ENCODE assay signal across 10 mouse cellular contexts in the genomic region with DNA sequence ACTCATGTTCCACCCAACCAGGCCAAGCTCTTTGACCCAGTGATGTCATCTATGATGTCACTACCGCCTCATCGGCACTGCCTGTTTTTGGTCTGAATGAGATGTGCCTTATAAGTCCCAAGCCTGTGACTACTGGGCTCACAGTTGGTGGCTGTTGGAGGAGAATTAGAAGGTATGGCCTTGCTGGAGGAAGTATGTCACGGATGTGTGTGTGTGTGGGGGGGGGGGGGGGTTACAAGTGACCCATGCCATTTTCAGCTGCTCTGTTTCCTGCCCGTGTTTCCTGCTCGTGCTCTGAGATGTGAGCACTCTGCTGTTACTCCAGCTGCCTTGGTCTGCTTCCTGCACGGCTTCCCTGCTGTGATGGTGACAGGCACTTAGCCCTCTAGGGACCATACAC. TPM values are rescaled to one million over a fixed set of nuclear protein-coding genes. Genes with fewer than 3 reads are reported as not detected.
DNase-seq lines count a peak whose midpoint lies in the region; ATAC-seq and TF ChIP-seq lines count a peak whose summit lies in the region.
"Had no signal": no experiment of that assay in that cellular context is flagged by ENCODE, and none has a peak within 500 bp of the region (broad histone marks: within the 10 kb centered on the region; RNA-seq: fewer than 3 reads in every experiment).

No protein-coding gene starts in this region.

- peaks cover 0 to 3% of the 10 kb centered on the region in 2 experiments; a peak in 2 of 4 replicates for H3K4me1 ChIP-seq in ES-E14 (ENCODE audit: control insufficient read depth in 2 of 2, insufficient read depth in 2 of 2, low read length in 2 of 2, poor library complexity in 1 of 2)
- H3K4me1 ChIP-seq in hindbrain, postnatal 0 days (ENCODE audit: insufficient read depth, low read length), result no peaks in the 10 kb centered on the region

- DNase-seq in heart, adult 18-20 months, result peak; percentile 30 to 44
- DNase-seq in heart, postnatal 4 days, result no peak
- peak; percentile 21 for DNase-seq in ES-E14 (ENCODE audit: low read depth, low spot score)
- peak; percentile 41 for DNase-seq in kidney, postnatal 14 days
- no peak for DNase-seq in hindbrain, postnatal 0 days (ENCODE audit: low spot score)
- DNase-seq in layer of hippocampus, adult 9-11 months, result no peak
- DNase-seq in gastrocnemius, postnatal 4 days (ENCODE audit: low spot score in 2 of 2), result no peak

- no peaks in the 10 kb centered on the region for H3K9me3 ChIP-seq in ES-E14 (ENCODE audit: control insufficient read depth, insufficient read depth, low read depth, low read length)
- H3K9me3 ChIP-seq in hindbrain, postnatal 0 days (ENCODE audit: low read length), result no peaks in the 10 kb centered on the region
- H3K9me3 ChIP-seq: midbrain, embryonic 12.5 days had no signal

- no peak overlapping the region for H3K9ac ChIP-seq in ES-E14 (ENCODE audit: insufficient read depth, low read depth, low read length, poor library complexity, severe bottlenecking)
- H3K9ac ChIP-seq in hindbrain, postnatal 0 days (replicated peaks; ENCODE audit: low read length), result no peak overlapping the region
- H3K9ac ChIP-seq: midbrain, embryonic 12.5 days had no signal

- ATAC-seq in neutrophil, adult 5-6 weeks (ENCODE audit: extremely low read depth, insufficient number of reproducible peaks, low FRiP score, poor library complexity, severe bottlenecking), result peak; percentile 86
- ATAC-seq in hindbrain, postnatal 0 days, result no peak

- H3K4me2 ChIP-seq in hindbrain, postnatal 0 days (ENCODE audit: low read depth, low read length), result no peak overlapping the region
- H3K4me2 ChIP-seq: midbrain, embryonic 12.5 days had no signal

- in situ Hi-C loops in ES-E14 (cut with MboI; ENCODE audit: low sequenced_read_pairs in 2 of 2, unreplicated experiment in 2 of 2), result no loop called here

- H3K4me3 ChIP-seq in ES-E14 (ENCODE audit: insufficient read depth in 1 of 2, low read depth in 1 of 2, low read length in 2 of 2, poor library complexity in 1 of 2, severe bottlenecking in 1 of 2), result 0 out of 4 replicates have a peak overlapping the region, but pooled peaks of 1 of the 2 experiments have one; percentile 21
- H3K4me3 ChIP-seq in hindbrain, postnatal 0 days (ENCODE audit: low read length), result no peak overlapping the region
- H3K4me3 ChIP-seq: erythroblast, embryonic 14.5 days; midbrain, embryonic 12.5 days had no signal

- WGBS in hindbrain, postnatal 0 days, result 89% methylated on average over 6 of the region's 6 CpGs

- no peaks in the 10 kb centered on the region for H3K27me3 ChIP-seq in hindbrain, postnatal 0 days (ENCODE audit: insufficient read depth, low read length)

- no peak overlapping the region for H3K27ac ChIP-seq in ES-E14 (ENCODE audit: insufficient read depth, low read depth, low read length, poor library complexity, severe bottlenecking)
- H3K27ac ChIP-seq in hindbrain, postnatal 0 days, result no peak overlapping the region
- H3K27ac ChIP-seq: midbrain, embryonic 12.5 days had no signal

- H3K36me3 ChIP-seq in ES-E14 (ENCODE audit: control insufficient read depth, insufficient read depth, low read length, poor library complexity, severe bottlenecking), result no peaks in the 10 kb centered on the region
- no peaks in the 10 kb centered on the region for H3K36me3 ChIP-seq in hindbrain, postnatal 0 days (ENCODE audit: insufficient read depth, low read length)
- H3K36me3 ChIP-seq: midbrain, embryonic 12.5 days had no signal

- TF ChIP-seq CTCF in hindbrain, postnatal 0 days (IDR thresholded peaks at IDR 0.05; ENCODE audit: low read depth), result no peak

TF ChIP-seq in ES-E14, 5 proteins besides CTCF, POLR2A, EP300 and RAD21:
- TF ChIP-seq ZC3H11A (IDR thresholded peaks at IDR 0.05; ENCODE audit: borderline replicate concordance, low read depth, low read length) (no peak), CHD2 (IDR thresholded peaks at IDR 0.05; ENCODE audit: low read depth, low read length) (no peak), HCFC1 (IDR thresholded peaks at IDR 0.05; ENCODE audit: borderline replicate concordance, insufficient read depth, low read length) (no peak), MAFK (IDR thresholded peaks at IDR 0.05; ENCODE audit: insufficient read depth, low read depth, low read length) (no peak), ZNF384 (IDR thresholded peaks at IDR 0.05; ENCODE audit: low read depth, low read length) (no peak)

RNA-seq across cellular contexts. Expression of a gene that starts 56.8 kb away (rescaled TPM):
- total RNA-seq in heart, adult 18-20 months (2021), result 10 to 100 TPM; 37.4 to 41.5 TPM
- total RNA-seq in heart, postnatal 4 days (2021), result 100 to 1,000 TPM; 162 to 167 TPM
- 140 and 241 TPM in 2 replicates for total RNA-seq in ES-E14 (2012; rRNA removed)
- 91.2 and 97.6 TPM in 2 replicates for total RNA-seq in neutrophil, adult 5-6 weeks (2017)
- 180 and 194 TPM in 2 replicates for total RNA-seq in hindbrain, postnatal 0 days (2014; rRNA removed)
- 317 and 348 TPM in 2 replicates for polyA plus RNA-seq in hindbrain, postnatal 0 days (2015; fragmentation: Nextera tagmentation; extraction: Ambion mirVana)
- total RNA-seq in gastrocnemius, postnatal 4 days (2021), result 100 to 1,000 TPM; 194 to 214 TPM

Comparison
In these comparisons a context has a peak if more than half of its experiments do, and no peak if none do; other contexts are left out.
1. DNase-seq: peak in heart, adult 18-20 months (2 of 2), ES-E14 (single experiment) and kidney, postnatal 14 days (single experiment); none in heart, postnatal 4 days (single experiment), hindbrain, postnatal 0 days (single experiment), layer of hippocampus, adult 9-11 months (single experiment) and gastrocnemius, postnatal 4 days (0 of 2).